Mouse (Mus musculus) gastrocnemius, postnatal 25 days (tissue): ENCODE data around the gene Nudt11. TPM values are rescaled to one million over a fixed set of nuclear protein-coding genes. Genes with fewer than 3 reads are reported as not detected.
"Not testable (repeated sequence)": the region's sequence is repeated elsewhere in the genome, so short reads cannot be mapped to it uniquely, and the experiment has no call there.

Experiments
- DNase-seq: peaks from one replicate; pipeline ENCODE4 v3.0.0; 2022
- long read RNA-seq, 2 experiments: library from polyadenylated mRNA; stranded (forward); transcript quantifications; one replicate each; pipeline ENCODE4 v2.0.0; 2021
- microRNA-seq, 2 experiments: library from miRNA; unstranded; fragments of <30 nt; microRNA quantifications; one replicate each; pipeline ENCODE4 v1.2.0; 2021; ENCODE audit warnings: borderline replicate concordance in 2 of 2
- total RNA-seq, 2 experiments: library from RNA; stranded (reverse); gene quantifications; 1 replicate in 1 of 2; 2 replicates in 1 of 2; pipeline ENCODE4 v1.2.3; 2021

Gene Nudt11
- total RNA-seq, result 1 to 10 TPM in 1 of 2 experiments, under 1 TPM in 1; 0.64 to 1.1 TPM
- long read RNA-seq, experiment 1, partial matches to known transcripts, result 0 of 1 reads
- long read RNA-seq, experiment 1, other reads (novel, unspliced or antisense), result 0 of 1 reads
- long read RNA-seq, experiment 2, partial matches to known transcripts, result 0 of 2 reads
- long read RNA-seq, experiment 2, other reads (novel, unspliced or antisense), result 0 of 2 reads

GRCm38 (mm10) chrX:6047066-6047935 lies at the start of gene Nudt11:
Nudt11 (plus strand) TSS chrX:6047453.
- DNase-seq, result not testable (repeated sequence)

DNA sequence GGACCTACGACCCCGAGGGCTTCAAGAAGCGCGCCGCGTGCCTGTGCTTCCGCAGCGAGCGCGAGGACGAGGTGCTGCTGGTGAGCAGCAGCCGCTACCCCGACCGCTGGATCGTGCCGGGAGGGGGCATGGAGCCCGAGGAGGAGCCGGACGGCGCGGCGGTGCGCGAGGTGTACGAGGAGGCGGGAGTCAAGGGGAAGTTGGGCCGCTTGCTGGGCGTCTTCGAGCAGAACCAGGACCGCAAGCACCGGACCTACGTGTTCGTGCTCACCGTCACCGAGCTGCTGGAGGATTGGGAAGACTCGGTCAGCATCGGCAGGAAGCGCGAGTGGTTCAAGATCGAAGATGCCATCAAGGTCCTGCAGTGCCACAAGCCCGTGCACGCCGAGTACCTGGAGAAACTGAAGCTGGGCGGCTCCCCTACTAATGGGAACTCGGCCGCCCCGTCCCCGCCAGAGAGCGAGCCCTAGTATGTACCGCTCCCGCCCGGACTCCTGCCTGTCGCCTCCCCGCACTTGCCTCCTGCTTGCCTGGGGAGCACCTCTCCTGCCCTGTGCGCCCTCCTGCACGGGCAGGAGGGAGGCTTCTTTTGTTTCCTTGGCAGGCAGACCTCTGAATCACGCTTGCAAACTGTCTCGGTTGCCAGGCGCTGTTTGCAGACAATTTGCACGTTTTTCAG lies 822 bp downstream of the Nudt11 start:
- not testable (repeated sequence) for DNase-seq

DNA sequence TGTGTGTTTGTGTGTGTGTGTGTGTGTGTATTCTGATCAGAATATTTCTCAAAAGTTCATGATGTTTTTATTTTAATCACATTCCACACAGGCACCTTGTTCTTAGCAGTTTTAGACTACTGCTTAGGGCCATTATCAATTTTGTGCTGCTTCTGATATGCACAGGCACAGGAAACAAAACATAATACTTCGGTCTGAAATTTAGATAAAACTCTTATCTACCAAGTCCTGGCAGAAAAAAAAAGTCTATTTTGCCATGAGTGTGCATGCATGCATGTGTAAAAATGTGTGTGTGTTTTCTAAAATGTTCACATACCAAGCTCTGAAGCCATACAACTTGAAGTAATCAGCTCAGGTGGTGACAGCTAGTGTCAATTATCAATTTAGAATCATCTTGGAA lies 14.3 kb downstream of the Nudt11 start:
- DNase-seq, result no peak

- no peak for DNase-seq
These were observed 35.9 kb downstream of the Nudt11 start, which contains the start of gene AU022751 for GRCm38 (mm10) chrX:6082954-6083680. AU022751 (minus strand) TSS chrX:6083419.

- no peak for DNase-seq
These were observed 44.3 kb downstream of the Nudt11 start for GRCm38 (mm10) chrX:6091547-6091946.

GRCm38 (mm10) chrX:6091996-6092757 lies 44.9 kb downstream of the Nudt11 start:
- no peak for DNase-seq

Small RNA genes within 50 kb of the gene (microRNA-seq; reads per million reads assigned to microRNA genes)
- gene Gm27360, result 0 reads per million in 2 experiments

Other genes with a start within 250 kb of the Nudt11 start
- gene AU022751, start 36.0 kb downstream of the Nudt11 start, total RNA-seq, result not detected
- gene Nudt10, start 125.6 kb downstream of the Nudt11 start, total RNA-seq, result under 1 TPM; 0.48 to 0.95 TPM